Comparison of ENCODE assay signal across 25 mouse cellular contexts in genomic region chr7:140488981-140489380, GRCm38 (mm10). TPM values are rescaled to one million over a fixed set of nuclear protein-coding genes. Genes with fewer than 3 reads are reported as not detected.
"Had no signal": no experiment of that assay in that cellular context is flagged by ENCODE, and none has a peak within 500 bp of the region (broad histone marks: within the 10 kb centered on the region; RNA-seq: fewer than 3 reads in every experiment).

No protein-coding gene starts in this region.

- H3K36me3 ChIP-seq: lung, embryonic 15.5 days; midbrain, embryonic 13.5 days; midbrain, embryonic 15.5 days; neural tube, embryonic 12.5 days; stomach, embryonic 15.5 days had no signal

- H3K4me1 ChIP-seq: lung, embryonic 15.5 days; megakaryocyte, embryonic 14.5 days; midbrain, embryonic 13.5 days; midbrain, embryonic 15.5 days; neural tube, embryonic 12.5 days; stomach, embryonic 15.5 days had no signal

- ATAC-seq: lung, postnatal 0 days; midbrain, embryonic 13.5 days; midbrain, embryonic 15.5 days had no signal

- H3K4me3 ChIP-seq: lung, embryonic 15.5 days; megakaryocyte, embryonic 14.5 days; midbrain, embryonic 13.5 days; midbrain, embryonic 15.5 days; neural tube, embryonic 12.5 days; stomach, embryonic 15.5 days had no signal

- DNase-seq: lung, adult 2 months; lung, postnatal 14 days; lung, postnatal 36 days; right cerebral cortex, postnatal 14 days; thymus, adult 2 months; thymus, postnatal 25 days; thymus, postnatal 4 days had no signal

- H3K9me3 ChIP-seq: lung, embryonic 15.5 days; megakaryocyte, embryonic 14.5 days; midbrain, embryonic 13.5 days; midbrain, embryonic 15.5 days; neural tube, embryonic 12.5 days; stomach, embryonic 15.5 days had no signal

- H3K9ac ChIP-seq: lung, embryonic 15.5 days; midbrain, embryonic 13.5 days; midbrain, embryonic 15.5 days; neural tube, embryonic 12.5 days; stomach, embryonic 15.5 days had no signal

- H3K27me3 ChIP-seq: lung, embryonic 15.5 days; megakaryocyte, embryonic 14.5 days; midbrain, embryonic 13.5 days; midbrain, embryonic 15.5 days; neural tube, embryonic 12.5 days; stomach, embryonic 15.5 days had no signal

- H3K4me2 ChIP-seq: lung, embryonic 15.5 days; midbrain, embryonic 11.5 days; midbrain, embryonic 13.5 days; midbrain, embryonic 15.5 days; neural tube, embryonic 12.5 days; stomach, embryonic 15.5 days had no signal

- H3K27ac ChIP-seq: lung, embryonic 15.5 days; macrophage; midbrain, embryonic 13.5 days; midbrain, embryonic 15.5 days; neural tube, embryonic 12.5 days; stomach, embryonic 15.5 days; stomach, postnatal 0 days had no signal

RNA-seq across cellular contexts. Expression of gene Olfr535, which starts 5.0 kb away (rescaled TPM):
- total RNA-seq: megakaryocyte progenitor cell, adult 5-6 weeks; midbrain, postnatal 0 days; monocyte, adult 5-6 weeks; neutrophil, adult 5-6 weeks had no signal
- polyA plus RNA-seq: lung, adult 2 months; lung, embryonic 15.5 days; lung, postnatal 0 days; macrophage; midbrain, embryonic 11.5 days; midbrain, embryonic 13.5 days; midbrain, embryonic 15.5 days; midbrain, postnatal 0 days; neural tube, embryonic 12.5 days; neural tube, embryonic 14.5 days; spleen, adult 2 months; stomach, embryonic 15.5 days; stomach, postnatal 0 days; testis, adult 2 months; thymus, adult 2 months; urinary bladder, adult 2 months had no signal

RNA-seq across cellular contexts. Expression of gene Olfr536, which starts 18.2 kb away (rescaled TPM):
- total RNA-seq: megakaryocyte progenitor cell, adult 5-6 weeks; midbrain, postnatal 0 days; monocyte, adult 5-6 weeks; neutrophil, adult 5-6 weeks had no signal
- polyA plus RNA-seq: lung, adult 2 months; lung, embryonic 15.5 days; lung, postnatal 0 days; macrophage; midbrain, embryonic 11.5 days; midbrain, embryonic 13.5 days; midbrain, embryonic 15.5 days; midbrain, postnatal 0 days; neural tube, embryonic 12.5 days; neural tube, embryonic 14.5 days; spleen, adult 2 months; stomach, embryonic 15.5 days; stomach, postnatal 0 days; testis, adult 2 months; thymus, adult 2 months; urinary bladder, adult 2 months had no signal

RNA-seq across cellular contexts. Expression of gene Olfr533, which starts 25.8 kb away (rescaled TPM):
- total RNA-seq: megakaryocyte progenitor cell, adult 5-6 weeks; midbrain, postnatal 0 days; monocyte, adult 5-6 weeks; neutrophil, adult 5-6 weeks had no signal
- polyA plus RNA-seq: lung, adult 2 months; lung, embryonic 15.5 days; lung, postnatal 0 days; macrophage; midbrain, embryonic 11.5 days; midbrain, embryonic 13.5 days; midbrain, embryonic 15.5 days; midbrain, postnatal 0 days; neural tube, embryonic 12.5 days; neural tube, embryonic 14.5 days; spleen, adult 2 months; stomach, embryonic 15.5 days; stomach, postnatal 0 days; testis, adult 2 months; thymus, adult 2 months; urinary bladder, adult 2 months had no signal
